Mouse (Mus musculus): ENCODE data around the gene Kcnf1. TPM values are rescaled to one million over a fixed set of nuclear protein-coding genes. Genes with fewer than 3 reads are reported as not detected.

Kcnf1 gene
- polyA plus RNA-seq, 1 experiment from 2014 or later = 1.4 TPM

- no peak for ATAC-seq (ENCODE audit: low read depth)
- Histone ChIP-seq H3K36me3 (no peaks in the 10 kb centered on the region), H3K4me3 (no peak overlapping the region), H3K4me2 (no peak overlapping the region), H3K4me1 (replicated peaks) (no peaks in the 10 kb centered on the region), H3K9ac (no peak overlapping the region), H3K9me3 (no peaks in the 10 kb centered on the region), H3K27ac (replicated peaks) (no peak overlapping the region), H3K27me3 (no peaks in the 10 kb centered on the region)
- WGBS = 89% methylated on average over 2 of the region's 2 CpGs
Observed at GRCm38 (mm10) chr12:17192887-17193286, 16.2 kb upstream of the Kcnf1 start.

DNA sequence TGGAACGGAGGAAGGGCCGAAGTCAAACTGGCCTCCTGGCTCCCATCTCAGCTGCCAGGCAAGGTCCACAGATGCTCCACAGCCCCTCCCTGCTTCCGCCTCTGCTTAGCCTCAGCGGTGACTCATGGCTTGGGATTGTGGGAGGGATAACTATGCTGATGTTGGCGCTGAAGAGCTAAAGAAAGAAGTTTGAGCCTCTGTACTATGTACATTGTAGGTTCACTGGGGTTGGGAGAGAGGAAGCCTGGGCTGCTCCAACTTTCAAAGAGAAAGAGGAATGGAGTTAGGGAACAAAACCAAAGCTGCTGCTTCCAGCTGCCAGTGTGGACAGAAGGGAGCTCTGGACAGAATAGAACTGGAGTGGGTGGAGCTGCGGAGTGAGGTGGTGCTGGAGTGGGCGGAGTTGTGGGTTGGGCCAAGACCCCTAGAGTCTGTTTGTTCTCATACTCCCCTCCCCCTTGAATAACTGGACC lies 7.7 kb upstream of the Kcnf1 start:
- 24% methylated on average over 7 of the region's 7 CpGs for WGBS
- Histone ChIP-seq H3K4me3 (no peak overlapping the region), H3K4me2 (no peak overlapping the region), H3K27ac (replicated peaks) (no peak overlapping the region), H3K9ac (no peak overlapping the region), H3K36me3 (no peaks in the 10 kb centered on the region), H3K4me1 (replicated peaks) (no peaks in the 10 kb centered on the region), H3K27me3 (peaks cover 4% of the 10 kb centered on the region; the same call in 1 of the 2 replicates), H3K9me3 (no peaks in the 10 kb centered on the region)
- peak; percentile 49; the same call in 1 of the 2 replicates for ATAC-seq (ENCODE audit: low read depth)

GRCm38 (mm10) chr12:17183788-17184187 lies 7.1 kb upstream of the Kcnf1 start:
- no peak overlapping the region for H3K4me2 ChIP-seq
- ATAC-seq (ENCODE audit: low read depth) = no peak
- no peak overlapping the region for H3K9ac ChIP-seq
- no peak overlapping the region for H3K27ac ChIP-seq (replicated peaks)
- no peak overlapping the region for H3K4me3 ChIP-seq
- 53% methylated on average over 10 of the region's 10 CpGs for whole genome bisulfite sequencing
- no peaks in the 10 kb centered on the region for H3K36me3 ChIP-seq
- no peaks in the 10 kb centered on the region for H3K4me1 ChIP-seq (replicated peaks)
- peaks cover 4% of the 10 kb centered on the region; the same call in 1 of the 2 replicates for H3K27me3 ChIP-seq
- no peaks in the 10 kb centered on the region for H3K9me3 ChIP-seq

GRCm38 (mm10) chr12:17176041-17176756 lies 489 bp downstream of the Kcnf1 start:
- 1% methylated on average over 54 of the region's 54 CpGs for WGBS
- H3K27me3 ChIP-seq = peaks cover 31% of the 10 kb centered on the region
- H3K9ac ChIP-seq = peak overlapping the region; percentile 78
- H3K27ac ChIP-seq (replicated peaks) = peak overlapping the region; percentile 61; the same call in 1 of the 2 replicates
- peak overlapping the region; percentile 52 for H3K4me3 ChIP-seq
- peaks cover 22% of the 10 kb centered on the region for H3K4me1 ChIP-seq (replicated peaks)
- no peaks in the 10 kb centered on the region for H3K36me3 ChIP-seq
- peak; percentile 91 for ATAC-seq (ENCODE audit: low read depth)
- H3K4me2 ChIP-seq = peak overlapping the region; percentile 89
- no peaks in the 10 kb centered on the region for H3K9me3 ChIP-seq

- Histone ChIP-seq H3K9ac (peak overlapping the region; percentile 78), H3K9me3 (no peaks in the 10 kb centered on the region), H3K27me3 (peaks cover 31% of the 10 kb centered on the region), H3K4me3 (peak overlapping the region; percentile 52), H3K36me3 (no peaks in the 10 kb centered on the region), H3K4me1 (replicated peaks) (peaks cover 22% of the 10 kb centered on the region), H3K4me2 (peak overlapping the region; percentile 89), H3K27ac (replicated peaks) (no peak overlapping the region)
- WGBS = 18% methylated on average over 25 of the region's 25 CpGs
- no peak for ATAC-seq (ENCODE audit: low read depth)
Observed at GRCm38 (mm10) chr12:17175531-17175951, 1.1 kb downstream of the Kcnf1 start.

DNA sequence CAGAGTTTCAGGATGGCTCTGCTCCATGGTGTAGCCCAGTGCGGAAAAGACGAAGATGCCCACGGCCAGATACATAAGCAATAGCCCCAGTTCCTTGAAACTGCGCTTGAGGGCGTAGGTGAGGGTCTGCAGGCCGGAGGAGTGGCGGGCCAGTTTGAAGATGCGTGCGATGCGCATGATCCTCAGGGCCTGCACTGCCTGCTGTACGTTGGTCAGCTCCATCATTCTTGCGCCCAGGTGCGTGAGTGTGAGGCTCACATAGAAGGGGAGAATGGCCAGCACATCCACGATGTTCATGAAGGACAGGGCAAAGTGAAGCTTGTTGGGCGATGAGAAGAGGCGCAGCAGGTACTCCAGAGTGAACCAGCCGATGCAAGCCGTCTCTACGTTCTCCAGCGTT lies 1.6 kb downstream of the Kcnf1 start:
- H3K4me3 ChIP-seq = peak overlapping the region; percentile 52
- no peak overlapping the region for H3K27ac ChIP-seq (replicated peaks)
- peaks cover 31% of the 10 kb centered on the region for H3K27me3 ChIP-seq
- H3K36me3 ChIP-seq = no peaks in the 10 kb centered on the region
- 74% methylated on average over 20 of the region's 20 CpGs for WGBS
- H3K9ac ChIP-seq = peak overlapping the region; percentile 78; the same call in 1 of the 2 replicates
- H3K4me1 ChIP-seq (replicated peaks) = peaks cover 22% of the 10 kb centered on the region
- H3K4me2 ChIP-seq = peak overlapping the region; percentile 89
- no peak for ATAC-seq (ENCODE audit: low read depth)
- no peaks in the 10 kb centered on the region for H3K9me3 ChIP-seq

DNA sequence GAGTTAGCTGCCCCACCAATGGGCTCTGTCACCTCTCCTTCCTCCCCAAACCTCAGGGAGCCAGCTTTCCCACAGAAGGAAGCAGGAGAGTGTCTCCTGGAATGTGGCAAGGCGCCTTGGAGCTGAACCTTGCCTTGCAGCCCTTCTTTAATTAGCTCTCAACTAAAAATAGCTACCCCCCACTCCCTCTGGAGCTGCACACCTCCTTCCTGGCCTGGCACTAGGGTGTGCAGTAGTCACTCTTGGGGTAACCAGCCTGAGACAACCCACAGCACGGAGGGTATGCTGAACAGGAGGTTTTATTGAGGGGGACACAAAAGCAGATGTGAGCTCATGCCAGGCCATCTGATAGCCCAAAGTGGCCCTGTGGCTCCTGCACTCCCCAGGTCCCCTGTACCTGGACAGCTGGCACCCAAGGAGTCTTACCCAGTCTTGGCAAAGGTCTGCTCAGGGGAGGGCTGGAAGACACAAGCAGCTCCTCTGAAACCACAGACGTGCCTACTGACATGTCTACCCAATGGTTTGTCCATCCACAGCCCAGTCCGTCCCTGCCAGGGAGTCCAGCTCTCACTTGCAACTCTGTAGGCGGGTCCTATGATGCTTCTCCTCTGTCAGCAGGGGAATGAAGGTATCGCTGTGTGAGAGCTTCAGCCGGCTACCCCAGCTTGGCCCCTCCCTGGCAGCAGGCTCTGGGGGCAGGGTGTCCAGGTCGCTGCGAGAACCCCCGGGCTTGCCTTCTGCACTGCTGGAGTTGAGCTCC lies 2.4 kb downstream of the Kcnf1 start:
- ATAC-seq (ENCODE audit: low read depth) = no peak
- Histone ChIP-seq H3K4me1 (replicated peaks) (peaks cover 22% of the 10 kb centered on the region), H3K27me3 (peaks cover 31% of the 10 kb centered on the region), H3K36me3 (no peaks in the 10 kb centered on the region), H3K4me3 (no peak overlapping the region), H3K27ac (replicated peaks) (no peak overlapping the region), H3K9ac (no peak overlapping the region), H3K4me2 (peak overlapping the region; percentile 89; the same call in 1 of the 2 replicates), H3K9me3 (no peaks in the 10 kb centered on the region)
- 77% methylated on average over 10 of the region's 10 CpGs for WGBS

GRCm38 (mm10) chr12:17170406-17170805 lies 6.3 kb downstream of the Kcnf1 start:
- ATAC-seq (ENCODE audit: low read depth) = no peak
- H3K27ac ChIP-seq (replicated peaks) = no peak overlapping the region
- no peaks in the 10 kb centered on the region for H3K9me3 ChIP-seq
- H3K4me2 ChIP-seq = no peak overlapping the region
- peaks cover 17% of the 10 kb centered on the region for H3K27me3 ChIP-seq
- no peak overlapping the region for H3K9ac ChIP-seq
- WGBS = 90% methylated on average over 10 of the region's 10 CpGs
- no peaks in the 10 kb centered on the region for H3K36me3 ChIP-seq
- H3K4me3 ChIP-seq = no peak overlapping the region
- peaks cover 5% of the 10 kb centered on the region for H3K4me1 ChIP-seq (replicated peaks)

DNA sequence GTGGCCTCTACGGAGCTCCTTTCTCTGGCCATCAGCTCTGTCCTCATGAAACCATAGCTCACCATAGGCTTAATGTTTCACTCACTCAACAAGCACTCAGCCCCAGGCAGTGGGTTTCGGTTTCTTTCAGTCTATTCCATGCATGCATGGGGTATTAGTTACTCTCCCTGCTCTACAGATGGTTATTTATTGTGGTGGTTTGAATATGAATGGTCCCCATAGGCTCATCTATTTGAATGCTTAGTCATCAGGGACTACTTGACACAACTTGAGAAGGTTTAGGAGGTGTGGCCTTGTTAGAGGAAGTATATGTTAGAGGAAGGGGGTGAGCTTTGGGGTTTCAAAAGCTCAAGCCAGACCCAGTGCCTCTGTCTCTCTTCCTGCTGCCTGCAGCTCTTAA lies 10.6 kb downstream of the Kcnf1 start:
- H3K36me3 ChIP-seq = no peaks in the 10 kb centered on the region
- no peaks in the 10 kb centered on the region for H3K9me3 ChIP-seq
- H3K27me3 ChIP-seq = no peaks in the 10 kb centered on the region
- no peak overlapping the region for H3K4me3 ChIP-seq
- WGBS = 86% methylated on average over 2 of the region's 2 CpGs
- no peak overlapping the region for H3K9ac ChIP-seq
- no peaks in the 10 kb centered on the region for H3K4me1 ChIP-seq (replicated peaks)
- no peak overlapping the region for H3K27ac ChIP-seq (replicated peaks)
- no peak overlapping the region for H3K4me2 ChIP-seq
- no peak for ATAC-seq (ENCODE audit: low read depth)

- 93% methylated on average over 3 of the region's 3 CpGs for WGBS
- H3K27me3 ChIP-seq = no peaks in the 10 kb centered on the region
Observed at GRCm38 (mm10) chr12:17163996-17164395, 12.7 kb downstream of the Kcnf1 start.

DNA sequence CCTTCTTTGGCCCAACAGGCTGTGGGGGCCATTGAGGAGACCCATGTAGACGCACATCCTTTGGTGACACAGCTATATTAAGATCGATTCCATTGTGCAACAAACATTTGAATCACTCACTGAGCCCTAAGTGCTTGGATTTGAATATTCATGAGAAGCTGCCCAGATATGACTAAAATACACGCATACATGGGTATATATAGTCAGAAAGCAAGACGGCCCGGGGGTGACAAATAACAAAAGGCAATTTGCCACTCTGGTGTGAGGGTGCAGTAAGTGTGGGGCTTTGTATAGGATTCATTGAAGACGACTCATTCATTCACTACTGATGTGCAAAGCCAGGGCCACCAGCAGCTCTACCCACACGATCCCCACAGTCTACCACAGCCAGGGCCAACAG lies 17.1 kb downstream of the Kcnf1 start:
- no peak for ATAC-seq (ENCODE audit: low read depth)
- Histone ChIP-seq H3K4me3 (no peak overlapping the region), H3K36me3 (no peaks in the 10 kb centered on the region), H3K27ac (replicated peaks) (no peak overlapping the region), H3K9ac (no peak overlapping the region), H3K27me3 (no peaks in the 10 kb centered on the region), H3K4me2 (no peak overlapping the region), H3K4me1 (replicated peaks) (no peaks in the 10 kb centered on the region), H3K9me3 (no peaks in the 10 kb centered on the region)
- WGBS = 82% methylated on average over 7 of the region's 7 CpGs

More at GRCm38 (mm10) chr12:17163996-17164395, 12.7 kb downstream of the Kcnf1 start:
- Histone ChIP-seq H3K4me1 (replicated peaks) (no peaks in the 10 kb centered on the region), H3K36me3 (no peaks in the 10 kb centered on the region), H3K9me3 (no peaks in the 10 kb centered on the region), H3K4me2 (no peak overlapping the region), H3K27ac (replicated peaks) (no peak overlapping the region), H3K9ac (no peak overlapping the region), H3K4me3 (no peak overlapping the region)
- no peak for ATAC-seq (ENCODE audit: low read depth)

- ATAC-seq (ENCODE audit: low read depth) = no peak
- Histone ChIP-seq H3K4me2 (no peak overlapping the region), H3K27ac (replicated peaks) (no peak overlapping the region), H3K9me3 (no peaks in the 10 kb centered on the region), H3K4me1 (replicated peaks) (no peaks in the 10 kb centered on the region), H3K4me3 (no peak overlapping the region), H3K9ac (no peak overlapping the region), H3K27me3 (no peaks in the 10 kb centered on the region), H3K36me3 (no peaks in the 10 kb centered on the region)
- WGBS = 92% methylated on average over 15 of the region's 15 CpGs
Observed at GRCm38 (mm10) chr12:17157558-17157957, 19.1 kb downstream of the Kcnf1 start.
